Mouse (Mus musculus) forebrain, embryonic 16.5 days (tissue): ENCODE measurements around the gene Prdm10. TPM values are rescaled to one million over a fixed set of nuclear protein-coding genes. Genes with fewer than 3 reads are reported as not detected.

ENCODE experiments used
- ATAC-seq: fragments of 200-750 bp; cut with Nextera tagmentation; 2 replicates; pipeline ENCODE4 v1.8.0; 2017; ENCODE audit warnings: mild to moderate bottlenecking, moderate library complexity
- H3K27ac ChIP-seq: fragments of 300-500 bp; sonication (generic); 2 replicates; pipeline ENCODE4 v1.5.1; 2014; ENCODE audit warnings: low read length, control low read depth
- H3K27me3 ChIP-seq: fragments of 300-500 bp; sonication (generic); replicated peaks from 2 replicates; pipeline ENCODE4 v1.6.1; 2014; ENCODE audit warnings: low read length; ENCODE audit not compliant: control insufficient read depth, insufficient read depth
- H3K36me3 ChIP-seq: fragments of 300-500 bp; sonication (generic); 2 replicates; pipeline ENCODE4 v1.6.1; 2014; ENCODE audit not compliant: control insufficient read depth, insufficient read depth
- H3K4me1 ChIP-seq: fragments of 300-500 bp; sonication (generic); replicated peaks from 2 replicates; pipeline ENCODE4 v1.6.1; 2014; ENCODE audit warnings: low read length; ENCODE audit not compliant: control insufficient read depth, insufficient read depth
- H3K4me2 ChIP-seq: fragments of 300-500 bp; sonication (generic); 2 replicates; pipeline ENCODE4 v1.6.1; 2014; ENCODE audit warnings: mild to moderate bottlenecking, low read length, control low read depth
- H3K4me3 ChIP-seq: fragments of 300-500 bp; sonication (generic); replicated peaks from 2 replicates; pipeline ENCODE4 v1.5.1; 2014; ENCODE audit warnings: mild to moderate bottlenecking, low read length, control low read depth
- H3K9ac ChIP-seq: fragments of 300-500 bp; sonication (generic); replicated peaks from 2 replicates; pipeline ENCODE4 v1.6.1; 2014; ENCODE audit warnings: low read depth, low read length, control low read depth
- H3K9me3 ChIP-seq: fragments of 300-500 bp; sonication (generic); 2 replicates; pipeline ENCODE4 v1.6.1; 2016; ENCODE audit warnings: low read length; ENCODE audit not compliant: control insufficient read depth
- WGBS: fragments of 180-500 bp; shearing (Covaris S2); extraction: QIAGEN DNeasy Blood & Tissue Kit; methylation state at CpG from one replicate; pipeline ENCODE4 v1.1.7; 2014; 5-methylcytosine and 5-hydroxymethylcytosine counted together
- polyA plus RNA-seq: library from polyadenylated mRNA; unstranded; fragments of >200 nt; fragmentation: Nextera tagmentation; extraction: Ambion mirVana; gene quantifications from 2 replicates; pipeline ENCODE4 v1.2.1, GENCODE M21; 2015

The Prdm10 gene
- polyA plus RNA-seq, 1 experiment from 2014 or later, result 12.1 TPM

DNA sequence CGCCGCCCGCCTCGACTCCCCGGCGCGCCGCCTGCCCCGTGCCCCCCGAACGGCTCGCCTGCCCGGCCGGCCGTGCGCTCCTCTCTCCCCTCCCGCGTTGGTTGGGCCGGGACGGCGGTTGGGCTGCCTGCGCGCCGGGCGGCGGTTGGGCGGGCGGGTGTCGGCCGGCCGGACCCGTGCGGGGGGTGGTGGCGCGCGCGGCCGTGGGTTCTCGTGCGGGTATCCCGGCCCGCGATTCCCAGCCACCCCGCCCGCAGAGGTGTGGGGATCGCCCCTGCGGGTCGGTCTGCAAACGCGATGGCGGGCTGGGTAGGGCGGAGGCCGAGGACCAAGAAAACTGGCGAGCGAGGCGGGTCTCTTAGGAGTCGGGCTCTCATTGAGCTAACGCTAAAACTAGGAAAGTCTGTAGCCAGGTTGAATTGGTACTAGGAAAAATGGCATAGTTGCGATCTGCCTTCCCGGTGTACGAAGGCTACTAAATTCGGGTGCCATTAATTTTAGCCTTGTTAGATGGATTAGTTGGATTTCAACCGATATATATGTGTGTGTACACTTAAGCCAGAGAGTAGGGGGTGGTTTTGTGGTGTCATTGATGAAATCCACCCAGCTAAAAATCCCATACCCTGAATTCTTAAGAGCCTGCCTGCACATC is 799 bp downstream of the Prdm10 start:
- Histone ChIP-seq H3K4me3 (peak overlapping the region; percentile 91), H3K27ac (peak overlapping the region; percentile 100), H3K4me1 (peaks cover 11% of the 10 kb centered on the region), H3K9ac (peak overlapping the region; percentile 99), H3K9me3 (no peaks in the 10 kb centered on the region), H3K27me3 (no peaks in the 10 kb centered on the region), H3K4me2 (peak overlapping the region; percentile 83), H3K36me3 (no peaks in the 10 kb centered on the region)
- peak; percentile 51 for ATAC-seq
- under 1% methylated on average over 63 of the region's 63 CpGs for WGBS

DNA sequence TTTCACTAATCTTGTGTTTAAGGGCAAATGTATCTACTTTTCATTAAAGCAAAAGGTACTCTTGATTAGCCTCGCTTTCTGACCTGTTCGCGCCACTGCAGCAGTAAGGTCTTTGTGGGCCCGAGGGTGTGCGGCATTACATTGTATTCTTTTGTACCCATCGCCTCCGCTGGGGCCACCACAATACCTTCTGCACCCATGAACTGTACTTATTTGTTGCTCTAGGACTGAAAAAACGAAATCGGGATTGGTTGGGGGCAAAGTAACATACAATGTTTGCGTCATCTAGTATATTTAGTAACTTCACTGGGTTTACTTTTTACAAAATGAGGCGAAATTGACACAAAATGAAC is 1.3 kb downstream of the Prdm10 start:
- Histone ChIP-seq H3K27me3 (no peaks in the 10 kb centered on the region), H3K4me1 (peaks cover 11% of the 10 kb centered on the region), H3K9me3 (no peaks in the 10 kb centered on the region), H3K36me3 (no peaks in the 10 kb centered on the region), H3K27ac (peak overlapping the region; percentile 100), H3K4me3 (peak overlapping the region; percentile 91), H3K9ac (peak overlapping the region; percentile 99), H3K4me2 (peak overlapping the region; percentile 83)
- WGBS, result under 1% methylated on average over 11 of the region's 11 CpGs
- ATAC-seq, result no peak

GRCm38 (mm10) chr9:31282536-31282935 is 2.2 kb downstream of the Prdm10 start:
- H3K9me3 ChIP-seq, result no peaks in the 10 kb centered on the region
- H3K4me3 ChIP-seq, result no peak overlapping the region
- WGBS, result 4% methylated on average over 4 of the region's 4 CpGs
- peak overlapping the region; percentile 21 for H3K4me2 ChIP-seq
- H3K36me3 ChIP-seq, result no peaks in the 10 kb centered on the region
- no peaks in the 10 kb centered on the region for H3K27me3 ChIP-seq
- H3K27ac ChIP-seq, result no peak overlapping the region
- peaks cover 11% of the 10 kb centered on the region for H3K4me1 ChIP-seq
- ATAC-seq, result no peak
- H3K9ac ChIP-seq, result no peak overlapping the region

DNA sequence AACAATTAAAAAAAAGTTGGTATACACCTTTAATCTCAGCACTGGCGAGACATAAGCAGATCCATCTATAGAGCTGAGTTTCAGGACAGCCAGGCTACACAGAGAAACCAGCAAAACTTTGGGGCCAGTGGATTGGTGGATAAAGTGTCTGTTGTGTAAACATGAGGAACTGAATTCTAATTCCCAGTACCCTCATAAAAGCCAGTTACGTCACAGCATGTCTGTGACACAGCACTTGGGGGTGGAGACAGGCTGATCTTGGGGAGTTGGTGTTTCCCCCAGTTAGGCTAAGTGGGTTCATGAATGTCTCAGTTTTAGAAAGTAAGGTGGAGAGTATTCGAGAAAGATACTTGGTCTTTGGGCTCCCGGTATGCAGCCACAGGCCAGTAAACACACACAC is 2.7 kb downstream of the Prdm10 start:
- Histone ChIP-seq H3K27me3 (no peaks in the 10 kb centered on the region), H3K27ac (no peak overlapping the region), H3K4me3 (no peak overlapping the region), H3K9ac (no peak overlapping the region), H3K36me3 (no peaks in the 10 kb centered on the region), H3K4me2 (no peak overlapping the region), H3K4me1 (peaks cover 11% of the 10 kb centered on the region), H3K9me3 (no peaks in the 10 kb centered on the region)
- 75% methylated on average over 4 of the region's 4 CpGs for WGBS
- no peak for ATAC-seq

- ATAC-seq, result no peak
- Histone ChIP-seq H3K27ac (no peak overlapping the region), H3K9ac (no peak overlapping the region), H3K4me1 (peaks cover 11% of the 10 kb centered on the region), H3K9me3 (no peaks in the 10 kb centered on the region), H3K4me2 (no peak overlapping the region), H3K36me3 (no peaks in the 10 kb centered on the region), H3K27me3 (no peaks in the 10 kb centered on the region), H3K4me3 (no peak overlapping the region)
- WGBS, result 86% methylated on average over 3 of the region's 3 CpGs
These were observed 3.6 kb downstream of the Prdm10 start for GRCm38 (mm10) chr9:31283911-31284310.

DNA sequence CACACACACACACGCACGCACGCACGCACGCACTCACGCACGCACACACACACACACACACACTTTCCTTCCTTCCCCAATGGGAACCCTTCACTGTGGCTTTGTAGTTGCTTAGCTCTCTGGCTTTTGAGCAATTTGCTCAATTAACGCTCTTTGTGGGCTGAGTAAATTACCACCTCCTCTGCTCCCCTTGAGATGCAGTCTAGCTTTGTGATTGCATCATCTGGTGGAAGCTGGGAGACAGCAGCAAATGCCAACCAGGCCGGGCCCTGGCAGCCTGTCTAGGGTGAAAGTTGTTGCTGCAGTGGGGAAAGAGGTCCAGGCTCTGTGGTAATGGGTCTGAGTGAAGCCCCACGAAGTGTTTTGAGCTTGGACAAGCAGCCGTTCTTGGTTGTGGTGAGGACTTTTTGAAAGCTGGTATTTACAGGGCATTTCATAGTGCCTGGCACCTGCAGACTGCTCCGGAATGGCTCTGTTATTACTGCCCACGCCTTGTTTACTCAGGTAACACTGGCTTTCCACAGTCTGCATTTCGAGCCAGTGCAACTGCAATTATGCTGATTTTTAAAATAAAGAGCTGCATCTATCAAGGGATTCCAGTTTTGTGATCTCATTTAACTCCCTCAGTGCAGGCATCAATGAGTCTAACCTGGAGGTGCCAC is 10.0 kb downstream of the Prdm10 start:
- Histone ChIP-seq H3K4me3 (no peak overlapping the region), H3K27me3 (no peaks in the 10 kb centered on the region), H3K9ac (no peak overlapping the region), H3K4me1 (peaks cover 11% of the 10 kb centered on the region), H3K27ac (peak overlapping the region; percentile 29), H3K4me2 (no peak overlapping the region), H3K9me3 (no peaks in the 10 kb centered on the region), H3K36me3 (no peaks in the 10 kb centered on the region)
- ATAC-seq, result peak; percentile 79
- 36% methylated on average over 8 of the region's 14 CpGs for WGBS

- no peaks in the 10 kb centered on the region for H3K9me3 ChIP-seq
- H3K4me2 ChIP-seq, result no peak overlapping the region
- no peak overlapping the region for H3K27ac ChIP-seq
- H3K27me3 ChIP-seq, result no peaks in the 10 kb centered on the region
- WGBS, result 85% methylated on average over 4 of the region's 4 CpGs
- no peak for ATAC-seq
- H3K4me3 ChIP-seq, result no peak overlapping the region
- H3K36me3 ChIP-seq, result no peaks in the 10 kb centered on the region
- no peak overlapping the region for H3K9ac ChIP-seq
- H3K4me1 ChIP-seq, result peaks cover 18% of the 10 kb centered on the region
These were observed 11.6 kb downstream of the Prdm10 start for GRCm38 (mm10) chr9:31291978-31292377.

- no peak for ATAC-seq
- 84% methylated on average over 2 of the region's 2 CpGs for WGBS
These were observed 12.9 kb downstream of the Prdm10 start for GRCm38 (mm10) chr9:31293208-31293607.

GRCm38 (mm10) chr9:31295311-31295710 is 15.0 kb downstream of the Prdm10 start:
- no peak for ATAC-seq
- Histone ChIP-seq H3K36me3 (no peaks in the 10 kb centered on the region), H3K4me3 (no peak overlapping the region), H3K9ac (no peak overlapping the region), H3K4me2 (no peak overlapping the region), H3K4me1 (peaks cover 16% of the 10 kb centered on the region), H3K27me3 (no peaks in the 10 kb centered on the region), H3K9me3 (no peaks in the 10 kb centered on the region), H3K27ac (no peak overlapping the region)
- 71% methylated on average over 2 of the region's 2 CpGs for WGBS

More at GRCm38 (mm10) chr9:31293208-31293607, 12.9 kb downstream of the Prdm10 start:
- Histone ChIP-seq H3K36me3 (no peaks in the 10 kb centered on the region), H3K27ac (no peak overlapping the region), H3K4me1 (peaks cover 18% of the 10 kb centered on the region), H3K27me3 (no peaks in the 10 kb centered on the region), H3K4me3 (no peak overlapping the region), H3K9me3 (no peaks in the 10 kb centered on the region), H3K4me2 (no peak overlapping the region), H3K9ac (no peak overlapping the region)
